Mouse (Mus musculus) embryonic fibroblast, embryonic 13.5 days (primary cell): ENCODE measurements at regions not wholly inside any gene's neighbourhood (a gene's known extent, or its start where the extent isn't known, plus 50 kb on each side); places are given as distances from the start of the nearest gene placed in this dataset.

Source experiments
- H3K27ac ChIP-seq: 2 replicates; pipeline ENCODE4 v1.5.1; 2012; ENCODE audit warnings: low read length, control low read depth, inconsistent platforms; ENCODE audit not compliant: insufficient read depth
- H3K4me1 ChIP-seq: 2 replicates; pipeline ENCODE4 v1.6.1; 2011; ENCODE audit warnings: low read length; ENCODE audit not compliant: control insufficient read depth, insufficient read depth
- H3K4me3 ChIP-seq: 2 replicates; pipeline ENCODE4 v1.5.1; 2011; ENCODE audit warnings: mild to moderate bottlenecking, control low read depth, low read length; ENCODE audit not compliant: insufficient read depth
- CTCF ChIP-seq: IDR thresholded peaks from 2 replicates; pipeline ENCODE4 v1.5.1; 2011; ENCODE audit warnings: mild to moderate bottlenecking, control low read depth, low read length, moderate library complexity, borderline replicate concordance; ENCODE audit not compliant: insufficient read depth
- POLR2A ChIP-seq: IDR thresholded peaks from 2 replicates; pipeline ENCODE4 v1.6.1; 2011; ENCODE audit warnings: low read depth, mild to moderate bottlenecking, control low read depth, low read length, moderate library complexity

- H3K4me3 ChIP-seq: no peak overlapping the region
- TF ChIP-seq POLR2A (no peak), CTCF (no peak)
- H3K4me1 ChIP-seq: no peaks in the 10 kb centered on the region
- H3K27ac ChIP-seq: no peak overlapping the region
These were observed 127.6 kb downstream of the Pdgfra start for GRCm38 (mm10) chr5:75279561-75280171.

GRCm38 (mm10) chr5:75280698-75281097 lies 128.6 kb downstream of the Pdgfra start:
- no peaks in the 10 kb centered on the region for H3K4me1 ChIP-seq
- no peak for TF ChIP-seq CTCF
- TF ChIP-seq POLR2A: no peak

GRCm38 (mm10) chr5:75281510-75281909 lies 129.4 kb downstream of the Pdgfra start:
- Histone ChIP-seq H3K4me1 (no peaks in the 10 kb centered on the region), H3K27ac (no peak overlapping the region), H3K4me3 (no peak overlapping the region)
- TF ChIP-seq POLR2A (no peak), CTCF (no peak)

More at GRCm38 (mm10) chr5:75280698-75281097, 128.6 kb downstream of the Pdgfra start:
- Histone ChIP-seq H3K27ac (no peak overlapping the region), H3K4me3 (no peak overlapping the region)

- H3K27ac ChIP-seq: no peak overlapping the region
- H3K4me1 ChIP-seq: no peaks in the 10 kb centered on the region
- no peak for TF ChIP-seq POLR2A
- TF ChIP-seq CTCF: no peak
- H3K4me3 ChIP-seq: no peak overlapping the region
These were observed 130.5 kb downstream of the Pdgfra start for GRCm38 (mm10) chr5:75282617-75283016.

- TF ChIP-seq CTCF (no peak), POLR2A (no peak)
- Histone ChIP-seq H3K4me3 (no peak overlapping the region), H3K4me1 (no peaks in the 10 kb centered on the region), H3K27ac (no peak overlapping the region)
These were observed 131.7 kb downstream of the Pdgfra start for GRCm38 (mm10) chr5:75283841-75284240.

GRCm38 (mm10) chr5:75285950-75286349 lies 133.9 kb downstream of the Pdgfra start:
- no peaks in the 10 kb centered on the region for H3K4me1 ChIP-seq
- TF ChIP-seq CTCF (no peak), POLR2A (no peak)
- H3K27ac ChIP-seq: no peak overlapping the region
- H3K4me3 ChIP-seq: no peak overlapping the region

- no peak for TF ChIP-seq POLR2A
- TF ChIP-seq CTCF: no peak
- H3K27ac ChIP-seq: no peak overlapping the region
These were observed 143.6 kb downstream of the Pdgfra start for GRCm38 (mm10) chr5:75295676-75296075.

GRCm38 (mm10) chr5:75312897-75313296 lies 160.8 kb downstream of the Pdgfra start:
- no peak overlapping the region for H3K4me3 ChIP-seq
- no peak overlapping the region for H3K27ac ChIP-seq
- H3K4me1 ChIP-seq: no peaks in the 10 kb centered on the region
- TF ChIP-seq CTCF (no peak), POLR2A (no peak)

More at GRCm38 (mm10) chr5:75295676-75296075, 143.6 kb downstream of the Pdgfra start:
- Histone ChIP-seq H3K4me1 (no peaks in the 10 kb centered on the region), H3K4me3 (no peak overlapping the region)

- Histone ChIP-seq H3K4me1 (no peaks in the 10 kb centered on the region), H3K4me3 (no peak overlapping the region), H3K27ac (no peak overlapping the region)
- TF ChIP-seq CTCF: no peak
- no peak for TF ChIP-seq POLR2A
These were observed 163.9 kb downstream of the Pdgfra start for GRCm38 (mm10) chr5:75315956-75316355.

GRCm38 (mm10) chr5:75320536-75320935 lies 168.4 kb downstream of the Pdgfra start:
- TF ChIP-seq POLR2A (no peak), CTCF (no peak)
- H3K4me3 ChIP-seq: no peak overlapping the region

GRCm38 (mm10) chr5:75334050-75334449 lies 182.0 kb downstream of the Pdgfra start:
- TF ChIP-seq POLR2A: no peak
- TF ChIP-seq CTCF: no peak
- H3K4me3 ChIP-seq: no peak overlapping the region
- no peaks in the 10 kb centered on the region for H3K4me1 ChIP-seq
- no peak overlapping the region for H3K27ac ChIP-seq

More at GRCm38 (mm10) chr5:75320536-75320935, 168.4 kb downstream of the Pdgfra start:
- Histone ChIP-seq H3K4me1 (no peaks in the 10 kb centered on the region), H3K27ac (no peak overlapping the region)
